Mouse (Mus musculus): ENCODE measurements at regions not wholly inside any gene's neighbourhood (a gene's known extent, or its start where the extent isn't known, plus 50 kb on each side); places are given as distances from the start of the nearest gene placed in this dataset.

DNA sequence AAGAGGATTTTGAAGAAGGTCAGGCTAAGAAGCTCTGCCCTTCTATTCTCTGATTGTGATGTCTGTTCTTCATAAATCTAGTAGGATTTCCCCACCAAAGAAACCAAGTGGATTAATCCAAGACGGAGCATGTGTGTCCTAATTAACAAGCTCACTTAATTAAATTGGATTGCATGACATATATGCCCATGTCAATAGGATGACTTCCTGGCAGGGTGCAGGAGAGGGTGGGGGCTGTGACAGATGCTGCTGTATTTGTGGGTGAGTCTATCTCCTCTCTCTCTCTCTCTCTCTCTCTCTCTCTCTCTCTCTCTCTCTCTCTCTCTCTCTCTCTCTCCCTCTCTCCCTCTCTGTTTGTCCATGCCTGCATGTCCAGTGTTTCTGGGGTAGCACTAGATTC is 149.3 kb upstream of the Gm9833 start:
- DNase-seq (ENCODE audit: low read depth, low spot score): no peak
- Histone ChIP-seq H3K27ac (ENCODE audit: insufficient read depth, low read depth, low read length, poor library complexity, severe bottlenecking) (no peak overlapping the region), H3K9ac (ENCODE audit: insufficient read depth, low read depth, low read length, poor library complexity, severe bottlenecking) (no peak overlapping the region), H3K4me1 (ENCODE audit: control insufficient read depth in 2 of 2, insufficient read depth in 2 of 2, low read length in 2 of 2, poor library complexity in 1 of 2) (no peaks in the 10 kb centered on the region), H3K9me3 (ENCODE audit: control insufficient read depth, insufficient read depth, low read depth, low read length) (no peaks in the 10 kb centered on the region), H3K4me3 (ENCODE audit: insufficient read depth in 1 of 2, low read depth in 1 of 2, low read length in 2 of 2, poor library complexity in 1 of 2, severe bottlenecking in 1 of 2) (no peak overlapping the region), H3K36me3 (ENCODE audit: control insufficient read depth, insufficient read depth, low read length, poor library complexity, severe bottlenecking) (no peaks in the 10 kb centered on the region)
- in situ Hi-C loops (cut with MboI; ENCODE audit: low sequenced_read_pairs in 2 of 2, unreplicated experiment in 2 of 2): loop anchor here in 1 of 2 experiments (25.0 kb wide), 1 partner anchor 551 kb away; no protein-coding TSS in a partner anchor
- TF ChIP-seq CHD2 (IDR thresholded peaks at IDR 0.05; ENCODE audit: low read depth, low read length): no peak
- no peak for TF ChIP-seq ZNF384 (IDR thresholded peaks at IDR 0.05; ENCODE audit: low read depth, low read length)
- no peak for TF ChIP-seq HCFC1 (IDR thresholded peaks at IDR 0.05; ENCODE audit: borderline replicate concordance, insufficient read depth, low read length)
- TF ChIP-seq ZC3H11A (IDR thresholded peaks at IDR 0.05; ENCODE audit: borderline replicate concordance, low read depth, low read length): no peak
- TF ChIP-seq MAFK (IDR thresholded peaks at IDR 0.05; ENCODE audit: insufficient read depth, low read depth, low read length): no peak

DNA sequence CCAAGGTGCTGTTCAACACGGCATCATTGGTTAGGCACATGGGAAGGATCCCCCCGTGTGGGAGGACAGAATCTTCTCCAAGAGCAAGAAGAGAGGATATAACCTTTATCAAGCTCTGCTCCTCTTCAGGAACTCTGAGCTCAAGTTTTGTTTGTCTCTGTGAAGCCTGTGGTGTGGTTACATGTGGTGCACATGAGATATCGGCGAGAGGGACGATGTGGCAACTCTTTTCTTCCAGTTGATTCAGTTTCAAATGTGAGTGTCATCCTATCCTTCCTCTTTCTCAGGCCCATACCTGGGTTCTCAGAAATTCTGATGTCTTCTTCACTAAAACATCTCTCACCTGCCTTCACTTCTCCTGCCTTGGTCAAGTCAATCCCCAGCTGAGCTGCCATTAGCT is 145.3 kb upstream of the Gm9833 start:
- no peak overlapping the region for H3K4me3 ChIP-seq (ENCODE audit: insufficient read depth in 1 of 2, low read depth in 1 of 2, low read length in 2 of 2, poor library complexity in 1 of 2, severe bottlenecking in 1 of 2)
- H3K36me3 ChIP-seq (ENCODE audit: control insufficient read depth, insufficient read depth, low read length, poor library complexity, severe bottlenecking): no peaks in the 10 kb centered on the region
- DNase-seq (ENCODE audit: low read depth, low spot score): no peak
- TF ChIP-seq CHD2 (IDR thresholded peaks at IDR 0.05; ENCODE audit: low read depth, low read length): no peak
- no peak overlapping the region for H3K27ac ChIP-seq (ENCODE audit: insufficient read depth, low read depth, low read length, poor library complexity, severe bottlenecking)
- in situ Hi-C loops (cut with MboI; ENCODE audit: low sequenced_read_pairs in 2 of 2, unreplicated experiment in 2 of 2): loop anchor here in 1 of 2 experiments (5.0 to 25.0 kb wide), 2 partner anchors 230 to 555 kb away; no protein-coding TSS in a partner anchor
- H3K9me3 ChIP-seq (ENCODE audit: control insufficient read depth, insufficient read depth, low read depth, low read length): no peaks in the 10 kb centered on the region
- H3K9ac ChIP-seq (ENCODE audit: insufficient read depth, low read depth, low read length, poor library complexity, severe bottlenecking): no peak overlapping the region
- no peaks in the 10 kb centered on the region for H3K4me1 ChIP-seq (ENCODE audit: control insufficient read depth in 2 of 2, insufficient read depth in 2 of 2, low read length in 2 of 2, poor library complexity in 1 of 2)

DNA sequence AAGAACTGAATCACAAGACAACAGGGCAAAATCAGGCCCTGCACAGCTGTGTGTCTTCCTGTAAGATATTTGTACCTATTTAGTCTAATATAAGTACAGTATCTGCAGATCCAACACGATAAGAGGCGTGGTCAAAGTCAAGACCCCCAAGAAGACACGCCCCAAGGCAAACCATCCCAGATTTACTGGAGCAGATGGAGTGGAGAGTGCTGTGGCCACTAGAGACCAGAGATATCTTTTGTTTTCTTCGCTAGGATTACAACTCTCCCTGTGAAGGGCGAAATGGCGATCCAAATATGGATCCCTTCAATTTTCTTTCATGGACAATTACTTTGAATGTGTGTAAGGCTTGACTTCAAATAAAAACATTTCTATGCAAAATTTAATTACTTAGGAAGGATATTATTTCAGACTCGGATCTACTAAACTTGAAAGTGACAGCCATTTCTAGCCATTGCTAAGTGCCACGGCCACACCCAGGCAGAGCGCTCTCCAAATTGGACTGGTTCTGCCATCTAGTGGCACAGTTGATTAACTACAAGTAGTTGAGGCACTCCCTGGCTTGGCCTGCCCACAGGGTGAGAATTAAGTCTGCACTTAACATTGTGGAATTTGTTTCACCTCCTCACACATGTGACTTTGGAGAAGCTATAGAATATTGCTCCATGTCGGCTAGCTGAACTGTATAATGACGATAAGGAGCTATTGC is 140.4 kb upstream of the Gm9833 start:
- Histone ChIP-seq H3K27ac (ENCODE audit: insufficient read depth, low read depth, low read length, poor library complexity, severe bottlenecking) (no peak overlapping the region), H3K9ac (ENCODE audit: insufficient read depth, low read depth, low read length, poor library complexity, severe bottlenecking) (no peak overlapping the region), H3K4me1 (ENCODE audit: control insufficient read depth in 2 of 2, insufficient read depth in 2 of 2, low read length in 2 of 2, poor library complexity in 1 of 2) (no peaks in the 10 kb centered on the region), H3K9me3 (ENCODE audit: control insufficient read depth, insufficient read depth, low read depth, low read length) (no peaks in the 10 kb centered on the region), H3K4me3 (ENCODE audit: insufficient read depth in 1 of 2, low read depth in 1 of 2, low read length in 2 of 2, poor library complexity in 1 of 2, severe bottlenecking in 1 of 2) (no peak overlapping the region), H3K36me3 (ENCODE audit: control insufficient read depth, insufficient read depth, low read length, poor library complexity, severe bottlenecking) (no peaks in the 10 kb centered on the region)
- DNase-seq (ENCODE audit: low read depth, low spot score): peak; percentile 39
- no peak for TF ChIP-seq MAFK (IDR thresholded peaks at IDR 0.05; ENCODE audit: insufficient read depth, low read depth, low read length)
- no peak for TF ChIP-seq CHD2 (IDR thresholded peaks at IDR 0.05; ENCODE audit: low read depth, low read length)
- TF ChIP-seq HCFC1 (IDR thresholded peaks at IDR 0.05; ENCODE audit: borderline replicate concordance, insufficient read depth, low read length): no peak
- peak; percentile 98 for TF ChIP-seq ZC3H11A (IDR thresholded peaks at IDR 0.05; ENCODE audit: borderline replicate concordance, low read depth, low read length)
- TF ChIP-seq ZNF384 (IDR thresholded peaks at IDR 0.05; ENCODE audit: low read depth, low read length): no peak
- in situ Hi-C loops (cut with MboI; ENCODE audit: low sequenced_read_pairs in 2 of 2, unreplicated experiment in 2 of 2): loop anchor here (5.0 to 25.0 kb wide), 2 partner anchors 235 to 560 kb away; no protein-coding TSS in a partner anchor

DNA sequence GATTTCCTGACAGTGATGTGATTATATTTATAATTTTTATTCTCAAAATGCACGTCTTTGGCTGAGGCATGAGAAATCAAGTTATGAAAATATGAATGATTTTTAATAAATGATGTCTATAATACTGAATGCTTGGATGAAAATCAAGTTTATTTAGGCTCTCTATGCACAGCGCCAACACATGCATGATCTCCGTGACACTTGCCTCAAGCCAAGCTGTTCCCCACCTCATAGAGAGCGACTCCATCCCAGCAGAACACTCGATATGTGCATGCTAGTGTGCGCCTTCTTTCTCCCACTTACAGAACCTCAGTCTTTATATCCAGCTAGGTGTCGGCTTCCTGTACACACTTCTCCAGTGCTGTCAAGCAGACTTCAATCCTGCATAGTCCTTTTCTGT is 139.8 kb upstream of the Gm9833 start:
- no peak overlapping the region for H3K9ac ChIP-seq (ENCODE audit: insufficient read depth, low read depth, low read length, poor library complexity, severe bottlenecking)
- TF ChIP-seq HCFC1 (IDR thresholded peaks at IDR 0.05; ENCODE audit: borderline replicate concordance, insufficient read depth, low read length) (no peak), ZC3H11A (IDR thresholded peaks at IDR 0.05; ENCODE audit: borderline replicate concordance, low read depth, low read length) (no peak), MAFK (IDR thresholded peaks at IDR 0.05; ENCODE audit: insufficient read depth, low read depth, low read length) (no peak)
- no peaks in the 10 kb centered on the region for H3K36me3 ChIP-seq (ENCODE audit: control insufficient read depth, insufficient read depth, low read length, poor library complexity, severe bottlenecking)
- H3K4me1 ChIP-seq (ENCODE audit: control insufficient read depth in 2 of 2, insufficient read depth in 2 of 2, low read length in 2 of 2, poor library complexity in 1 of 2): no peaks in the 10 kb centered on the region
- no peak for DNase-seq (ENCODE audit: low read depth, low spot score)
- H3K4me3 ChIP-seq (ENCODE audit: insufficient read depth in 1 of 2, low read depth in 1 of 2, low read length in 2 of 2, poor library complexity in 1 of 2, severe bottlenecking in 1 of 2): no peak overlapping the region
- no peaks in the 10 kb centered on the region for H3K9me3 ChIP-seq (ENCODE audit: control insufficient read depth, insufficient read depth, low read depth, low read length)
- H3K27ac ChIP-seq (ENCODE audit: insufficient read depth, low read depth, low read length, poor library complexity, severe bottlenecking): no peak overlapping the region
- in situ Hi-C loops (cut with MboI; ENCODE audit: low sequenced_read_pairs in 2 of 2, unreplicated experiment in 2 of 2): loop anchor here (5.0 to 25.0 kb wide), 2 partner anchors 236 to 561 kb away; no protein-coding TSS in a partner anchor

DNA sequence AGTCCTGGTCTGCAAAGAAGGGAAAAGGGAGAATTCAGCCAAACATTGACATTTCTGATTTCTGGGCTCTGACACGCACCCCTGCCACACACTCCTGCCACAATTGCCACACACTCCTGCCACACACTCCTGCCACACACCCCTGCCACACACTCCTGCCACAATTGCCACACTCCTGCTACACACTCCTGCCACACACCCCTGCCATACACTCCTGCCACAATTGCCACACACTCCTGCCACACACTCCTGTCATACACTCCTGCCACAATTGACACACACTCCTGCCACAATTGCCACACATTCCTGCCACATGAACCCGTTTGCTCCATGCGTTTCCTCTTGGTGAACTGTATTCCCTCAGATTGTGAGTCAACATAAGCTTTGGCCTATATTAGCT is 130.0 kb upstream of the Gm9833 start:
- Histone ChIP-seq H3K4me3 (ENCODE audit: insufficient read depth in 1 of 2, low read depth in 1 of 2, low read length in 2 of 2, poor library complexity in 1 of 2, severe bottlenecking in 1 of 2) (no peak overlapping the region), H3K36me3 (ENCODE audit: control insufficient read depth, insufficient read depth, low read length, poor library complexity, severe bottlenecking) (no peaks in the 10 kb centered on the region), H3K4me1 (ENCODE audit: control insufficient read depth in 2 of 2, insufficient read depth in 2 of 2, low read length in 2 of 2, poor library complexity in 1 of 2) (no peaks in the 10 kb centered on the region; a peak in 1 of 4 replicates), H3K27ac (ENCODE audit: insufficient read depth, low read depth, low read length, poor library complexity, severe bottlenecking) (no peak overlapping the region), H3K9me3 (ENCODE audit: control insufficient read depth, insufficient read depth, low read depth, low read length) (no peaks in the 10 kb centered on the region), H3K9ac (ENCODE audit: insufficient read depth, low read depth, low read length, poor library complexity, severe bottlenecking) (no peak overlapping the region)
- no peak for TF ChIP-seq CHD2 (IDR thresholded peaks at IDR 0.05; ENCODE audit: low read depth, low read length)
- TF ChIP-seq HCFC1 (IDR thresholded peaks at IDR 0.05; ENCODE audit: borderline replicate concordance, insufficient read depth, low read length): no peak
- no peak for TF ChIP-seq ZNF384 (IDR thresholded peaks at IDR 0.05; ENCODE audit: low read depth, low read length)
- TF ChIP-seq MAFK (IDR thresholded peaks at IDR 0.05; ENCODE audit: insufficient read depth, low read depth, low read length): no peak
- no peak for TF ChIP-seq ZC3H11A (IDR thresholded peaks at IDR 0.05; ENCODE audit: borderline replicate concordance, low read depth, low read length)
- no peak for DNase-seq (ENCODE audit: low read depth, low spot score)
- in situ Hi-C loops (cut with MboI; ENCODE audit: low sequenced_read_pairs in 2 of 2, unreplicated experiment in 2 of 2): no loop called here
